Mouse (Mus musculus) kidney, postnatal 0 days (tissue): ENCODE measurements around the gene Dennd1a. TPM values are rescaled to one million over a fixed set of nuclear protein-coding genes. Genes with fewer than 3 reads are reported as not detected.

ENCODE experiments used
- ATAC-seq: fragments of 200-750 bp; cut with Nextera tagmentation; replicated peaks from 2 replicates; pipeline ENCODE4 v1.8.0; 2017; ENCODE audit warnings: low read depth, moderate number of reproducible peaks, moderate TSS enrichment, moderate library complexity; ENCODE audit not compliant: low FRiP score
- DNase-seq: peaks from one replicate; pipeline ENCODE4 v3.0.0-alpha.2; 2016; ENCODE audit warnings: low spot score
- H3K27ac ChIP-seq: fragments of 300-500 bp; sonication (generic); 2 replicates; pipeline ENCODE4 v1.5.1; 2014; ENCODE audit warnings: mild to moderate bottlenecking
- H3K27me3 ChIP-seq: fragments of 300-500 bp; sonication (generic); 2 replicates; pipeline ENCODE4 v1.6.1; 2014; ENCODE audit warnings: low read length, mixed read lengths; ENCODE audit not compliant: insufficient read depth
- H3K36me3 ChIP-seq: fragments of 300-500 bp; sonication (generic); 2 replicates; pipeline ENCODE4 v1.6.1; 2014; ENCODE audit warnings: low read length, mixed read lengths; ENCODE audit not compliant: insufficient read depth
- H3K4me1 ChIP-seq: fragments of 300-500 bp; sonication (generic); replicated peaks from 2 replicates; pipeline ENCODE4 v1.6.1; 2014; ENCODE audit warnings: antibody characterized with exemption, low read length, mixed read lengths; ENCODE audit not compliant: insufficient read depth
- H3K4me2 ChIP-seq: fragments of 300-500 bp; sonication (generic); 2 replicates; pipeline ENCODE4 v1.6.1; 2014; ENCODE audit warnings: mild to moderate bottlenecking, low read length, moderate library complexity, mixed read lengths
- H3K4me3 ChIP-seq: fragments of 300-500 bp; sonication (generic); replicated peaks from 2 replicates; pipeline ENCODE4 v1.5.1; 2014; ENCODE audit warnings: low read depth, low read length
- H3K9ac ChIP-seq: fragments of 300-500 bp; sonication (generic); 2 replicates; pipeline ENCODE4 v1.6.1; 2014; ENCODE audit warnings: low read depth, low read length
- H3K9me3 ChIP-seq: fragments of 300-500 bp; sonication (generic); replicated peaks from 2 replicates; pipeline ENCODE4 v1.6.1; 2016; ENCODE audit warnings: low read length, inconsistent platforms, mixed read lengths
- CTCF ChIP-seq: IDR thresholded peaks from 2 replicates; pipeline ENCODE4 v1.5.1; 2016; ENCODE audit warnings: antibody characterized with exemption, low read depth, mild to moderate bottlenecking, moderate library complexity
- WGBS: fragments of 180-500 bp; shearing (Covaris S2); extraction: QIAGEN DNeasy Blood & Tissue Kit; methylation state at CpG from one replicate; pipeline ENCODE4 v1.1.7; 2014; 5-methylcytosine and 5-hydroxymethylcytosine counted together
- polyA plus RNA-seq: library from polyadenylated mRNA; unstranded; fragments of >200 nt; fragmentation: Nextera tagmentation; extraction: Ambion mirVana; gene quantifications from 2 replicates; pipeline ENCODE4 v1.2.1, GENCODE M21; 2015

Dennd1a gene
- polyA plus RNA-seq, 1 experiment from 2014 or later = 10.6 TPM

- H3K4me3 ChIP-seq = no peak overlapping the region
- no peak overlapping the region for H3K9ac ChIP-seq
- no peaks in the 10 kb centered on the region for H3K9me3 ChIP-seq
- 76% methylated on average over 2 of the region's 2 CpGs for WGBS
- no peak for TF ChIP-seq CTCF
- H3K27me3 ChIP-seq = no peaks in the 10 kb centered on the region
- H3K4me1 ChIP-seq = no peaks in the 10 kb centered on the region
- no peak overlapping the region for H3K27ac ChIP-seq
- DNase-seq = no peak
- no peak overlapping the region for H3K4me2 ChIP-seq
- no peak for ATAC-seq
- peaks cover 4% of the 10 kb centered on the region; the same call in 1 of the 2 replicates for H3K36me3 ChIP-seq
These were observed 463.4 kb downstream of the Dennd1a start for GRCm38 (mm10) chr2:37823826-37824225.

GRCm38 (mm10) chr2:37822122-37822521, 465.1 kb downstream of the Dennd1a start:
- H3K27me3 ChIP-seq = no peaks in the 10 kb centered on the region
- 80% methylated on average over 5 of the region's 5 CpGs for WGBS
- no peak overlapping the region for H3K27ac ChIP-seq
- no peak overlapping the region for H3K4me3 ChIP-seq
- DNase-seq (no peak), ATAC-seq (no peak)
- H3K4me1 ChIP-seq = no peaks in the 10 kb centered on the region
- H3K9ac ChIP-seq = no peak overlapping the region
- no peak overlapping the region for H3K4me2 ChIP-seq
- H3K9me3 ChIP-seq = no peaks in the 10 kb centered on the region
- TF ChIP-seq CTCF = no peak
- H3K36me3 ChIP-seq = peaks cover 4% of the 10 kb centered on the region; the same call in 1 of the 2 replicates

DNA sequence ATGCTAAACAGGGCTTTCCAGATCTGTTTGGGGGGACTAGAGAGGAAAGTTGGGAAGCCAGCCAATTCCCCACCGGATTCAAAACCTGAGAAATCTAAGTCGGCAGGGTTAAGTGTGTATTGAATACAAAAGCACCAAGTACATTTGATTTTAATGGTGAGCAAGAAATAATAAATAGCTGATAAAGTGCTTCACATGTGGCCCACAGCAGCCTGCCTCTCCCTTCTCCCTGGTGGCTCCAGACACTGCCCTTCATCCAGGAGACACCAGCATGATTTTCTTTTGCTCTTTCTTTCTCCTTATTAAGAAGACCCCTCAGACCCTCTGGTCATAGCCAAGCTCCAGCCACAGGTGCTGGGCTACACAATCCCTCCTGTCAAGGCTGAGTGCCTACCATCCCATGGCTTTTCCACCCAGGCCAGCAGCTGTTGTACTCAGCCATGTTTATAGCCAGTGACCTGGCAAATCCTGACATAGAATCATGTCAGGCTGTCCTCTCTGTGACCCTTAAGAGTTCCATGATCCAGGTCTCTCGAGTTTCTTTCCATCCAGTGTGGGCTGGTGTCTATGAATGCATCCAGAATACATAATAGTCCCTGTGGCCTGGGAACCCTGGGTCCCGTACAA, 467.6 kb downstream of the Dennd1a start:
- Histone ChIP-seq H3K9me3 (no peaks in the 10 kb centered on the region), H3K4me2 (no peak overlapping the region), H3K27ac (no peak overlapping the region), H3K9ac (no peak overlapping the region), H3K4me3 (no peak overlapping the region), H3K36me3 (peaks cover 4% of the 10 kb centered on the region; the same call in 1 of the 2 replicates), H3K27me3 (no peaks in the 10 kb centered on the region), H3K4me1 (no peaks in the 10 kb centered on the region)
- no peak for TF ChIP-seq CTCF
- peak; percentile 52; the same call in 1 of the 2 replicates for ATAC-seq
- 41% methylated on average over 4 of the region's 4 CpGs for WGBS
- DNase-seq = peak; percentile 38

GRCm38 (mm10) chr2:37818761-37819525, 468.2 kb downstream of the Dennd1a start:
- Histone ChIP-seq H3K9ac (no peak overlapping the region), H3K4me1 (no peaks in the 10 kb centered on the region), H3K4me3 (no peak overlapping the region), H3K27me3 (no peaks in the 10 kb centered on the region), H3K4me2 (no peak overlapping the region), H3K36me3 (peaks cover 4% of the 10 kb centered on the region; the same call in 1 of the 2 replicates), H3K27ac (no peak overlapping the region), H3K9me3 (no peaks in the 10 kb centered on the region)
- no peak for DNase-seq
- 21% methylated on average over 5 of the region's 5 CpGs for WGBS
- no peak for TF ChIP-seq CTCF
- no peak for ATAC-seq

DNA sequence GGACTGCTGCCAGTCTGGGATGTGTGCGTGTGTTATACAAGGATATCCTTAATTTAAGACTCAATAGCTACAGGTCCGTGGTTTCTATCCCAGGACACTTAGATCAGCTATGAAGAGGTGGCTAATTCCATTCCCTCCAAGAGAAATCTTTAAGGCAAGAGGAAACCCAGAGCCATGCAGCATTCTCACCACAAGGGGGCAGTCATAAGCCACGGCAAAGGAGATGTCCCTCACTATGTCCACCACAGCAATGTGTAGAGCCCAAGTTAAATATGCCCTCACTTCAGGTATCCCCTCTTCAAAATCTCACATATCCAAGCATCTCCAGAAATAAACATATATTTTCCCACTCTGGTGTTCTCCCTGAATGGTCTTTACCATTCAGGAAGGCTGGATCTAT, 471.5 kb downstream of the Dennd1a start:
- H3K9me3 ChIP-seq = no peaks in the 10 kb centered on the region
- peak; percentile 84 for DNase-seq

DNA sequence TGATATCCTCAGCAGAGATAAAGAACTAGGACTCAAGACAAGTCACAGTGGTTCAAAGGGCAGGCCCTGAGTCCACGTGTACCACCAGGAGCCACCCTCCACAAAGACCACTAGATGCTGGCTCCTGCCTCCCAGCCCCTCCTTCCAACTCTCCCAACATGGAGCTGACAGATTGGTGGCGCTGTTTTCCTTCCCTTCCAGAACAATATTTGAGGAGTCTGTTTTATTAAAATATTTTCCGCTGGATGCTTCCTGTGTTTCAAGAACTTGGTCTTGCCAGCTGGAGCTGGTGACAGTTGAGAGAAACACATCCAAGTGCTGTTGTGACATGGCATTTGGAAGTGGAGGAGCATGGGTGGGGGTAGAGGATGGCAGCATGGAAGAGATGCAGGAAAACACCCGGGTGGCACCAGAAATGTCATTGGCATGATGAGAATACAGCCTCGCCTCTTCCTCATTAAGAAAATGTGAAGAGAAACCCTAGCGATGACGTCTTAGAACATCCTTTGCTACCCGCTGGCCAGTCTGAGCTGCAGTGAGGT, 472.3 kb downstream of the Dennd1a start:
- no peaks in the 10 kb centered on the region for H3K27me3 ChIP-seq
- H3K4me3 ChIP-seq = no peak overlapping the region
- H3K36me3 ChIP-seq = 0 out of 2 replicates have a peak, but pooled peaks cover 7% of the 10 kb centered on the region
- WGBS = 84% methylated on average over 8 of the region's 8 CpGs
- no peak overlapping the region for H3K4me2 ChIP-seq
- no peak overlapping the region for H3K9ac ChIP-seq
- H3K27ac ChIP-seq = no peak overlapping the region
- DNase-seq (no peak), ATAC-seq (no peak)
- no peaks in the 10 kb centered on the region for H3K9me3 ChIP-seq
- H3K4me1 ChIP-seq = no peaks in the 10 kb centered on the region
- 0 out of 2 replicates have a peak, but pooled peaks have one; percentile 1 for TF ChIP-seq CTCF

More for the DNA sequence above, 471.5 kb downstream of the Dennd1a start:
- no peaks in the 10 kb centered on the region for H3K27me3 ChIP-seq
- H3K9ac ChIP-seq = no peak overlapping the region
- H3K4me2 ChIP-seq = no peak overlapping the region
- H3K4me3 ChIP-seq = no peak overlapping the region
- peak; percentile 100 for TF ChIP-seq CTCF
- 0 out of 2 replicates have a peak, but pooled peaks cover 7% of the 10 kb centered on the region for H3K36me3 ChIP-seq
- no peak overlapping the region for H3K27ac ChIP-seq
- H3K4me1 ChIP-seq = no peaks in the 10 kb centered on the region
- 15% methylated on average over 3 of the region's 3 CpGs for WGBS
- ATAC-seq = 0 out of 2 replicates have a peak, but pooled peaks have one; percentile 53
